Mouse (Mus musculus) limb, embryonic 15.5 days (tissue): ENCODE data around the gene Cirbp. TPM values are rescaled to one million over a fixed set of nuclear protein-coding genes. Genes with fewer than 3 reads are reported as not detected.

Experiments
- ATAC-seq: fragments of 200-750 bp; cut with Nextera tagmentation; 2 replicates; pipeline ENCODE4 v1.8.0; 2017; ENCODE audit warnings: low read depth, moderate TSS enrichment; ENCODE audit not compliant: insufficient number of reproducible peaks, low FRiP score, low TSS enrichment
- H3K27ac ChIP-seq: fragments of 300-500 bp; sonication (generic); 2 replicates; pipeline ENCODE4 v1.5.1; 2015; ENCODE audit warnings: moderate library complexity, mild to moderate bottlenecking, inconsistent platforms
- H3K27me3 ChIP-seq: fragments of 300-500 bp; sonication (generic); 2 replicates; pipeline ENCODE4 v1.6.1; 2015; ENCODE audit warnings: inconsistent platforms
- H3K36me3 ChIP-seq: fragments of 300-500 bp; sonication (generic); 2 replicates; pipeline ENCODE4 v1.6.1; 2015; ENCODE audit warnings: inconsistent platforms
- H3K4me1 ChIP-seq: fragments of 300-500 bp; sonication (generic); 2 replicates; pipeline ENCODE4 v1.6.1; 2015; ENCODE audit warnings: inconsistent platforms
- H3K4me2 ChIP-seq: fragments of 300-500 bp; sonication (generic); 2 replicates; pipeline ENCODE4 v1.6.1; 2015; ENCODE audit warnings: mild to moderate bottlenecking, inconsistent platforms
- H3K4me3 ChIP-seq: fragments of 300-500 bp; sonication (generic); 2 replicates; pipeline ENCODE4 v1.5.1; 2015; ENCODE audit warnings: mild to moderate bottlenecking, inconsistent platforms
- H3K9ac ChIP-seq: fragments of 300-500 bp; sonication (generic); 2 replicates; pipeline ENCODE4 v1.6.1; 2015; ENCODE audit warnings: inconsistent platforms
- H3K9me3 ChIP-seq: fragments of 300-500 bp; sonication (generic); 2 replicates; pipeline ENCODE4 v1.6.1; 2016; ENCODE audit warnings: inconsistent platforms
- WGBS: fragments of 180-500 bp; shearing (Covaris S2); methylation state at CpG from one replicate; pipeline ENCODE4 v1.1.7; 2015; 5-methylcytosine and 5-hydroxymethylcytosine counted together
- polyA plus RNA-seq: library from polyadenylated mRNA; unstranded; fragments of >200 nt; fragmentation: Nextera tagmentation; extraction: Ambion mirVana; gene quantifications from 2 replicates; pipeline ENCODE4 v1.2.1, GENCODE M21; 2015

Cirbp gene
- polyA plus RNA-seq, 1 experiment from 2014 or later = 102 TPM

DNA sequence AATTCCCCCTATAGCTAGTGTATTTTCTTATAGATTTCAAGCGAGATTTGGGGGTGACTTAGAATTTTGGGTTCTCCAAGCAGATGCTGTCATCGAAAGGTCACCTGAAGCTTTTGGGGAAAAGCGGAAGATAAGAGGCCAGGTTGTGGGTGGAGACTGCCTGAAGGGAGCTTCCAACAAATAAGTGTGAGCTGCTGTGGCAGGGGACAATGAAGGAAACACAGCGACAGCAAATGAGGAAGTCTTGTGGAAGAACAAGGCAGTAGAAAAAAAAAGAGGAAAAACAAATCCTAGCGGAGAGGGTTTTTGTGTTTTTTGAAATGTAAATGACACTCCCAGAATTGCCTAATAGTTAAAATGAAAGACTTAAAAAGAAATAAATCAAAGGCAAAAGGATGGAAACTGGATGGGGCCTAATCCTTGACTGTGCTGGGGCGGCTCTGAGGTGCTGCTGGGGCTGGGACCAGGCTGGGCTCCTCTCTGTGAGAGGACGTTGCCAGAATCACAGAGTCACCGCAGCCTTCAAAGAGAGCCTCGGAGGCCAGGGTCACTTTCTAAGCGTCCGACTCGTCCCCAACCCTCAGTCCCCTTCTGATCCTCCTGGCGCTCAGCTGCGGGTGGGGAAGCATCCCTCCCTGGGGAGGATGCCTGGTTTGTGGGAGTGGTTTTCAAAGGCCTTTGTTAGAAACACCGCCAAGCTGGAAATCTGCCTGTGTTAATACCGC is 49.4 kb downstream of the Cirbp start:
- Histone ChIP-seq H3K9ac (no peak overlapping the region), H3K9me3 (no peaks in the 10 kb centered on the region), H3K27ac (no peak overlapping the region), H3K4me1 (0 out of 2 replicates have a peak, but pooled peaks cover 3% of the 10 kb centered on the region), H3K36me3 (no peaks in the 10 kb centered on the region), H3K4me2 (no peak overlapping the region), H3K4me3 (no peak overlapping the region), H3K27me3 (no peaks in the 10 kb centered on the region)
- WGBS = 31% methylated on average over 16 of the region's 16 CpGs
- no peak for ATAC-seq

DNA sequence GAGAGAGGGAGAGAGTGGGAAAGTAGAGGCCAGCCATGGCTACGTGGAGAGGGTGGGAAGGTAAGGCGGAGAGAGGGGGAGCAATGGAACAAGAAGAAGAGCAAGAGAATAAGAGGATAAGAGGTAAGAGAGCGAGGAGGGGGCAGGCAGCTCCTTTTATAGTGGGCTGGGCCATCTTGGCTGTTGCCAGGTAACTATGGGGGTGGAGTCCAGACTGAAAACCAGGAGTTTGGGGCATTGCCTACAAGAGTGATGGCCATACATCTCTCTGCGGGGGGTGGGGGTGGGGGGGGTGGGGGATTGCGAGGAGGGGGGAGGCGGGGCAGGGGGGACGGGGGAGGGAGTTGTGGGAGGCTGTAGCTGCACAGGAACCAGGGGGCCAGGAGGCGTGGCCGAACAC is 54.9 kb downstream of the Cirbp start:
- H3K9ac ChIP-seq = no peak overlapping the region
- no peak overlapping the region for H3K4me3 ChIP-seq
- H3K27ac ChIP-seq = no peak overlapping the region
- peaks cover 5% of the 10 kb centered on the region for H3K4me1 ChIP-seq
- no peaks in the 10 kb centered on the region for H3K36me3 ChIP-seq
- ATAC-seq = no peak
- no peaks in the 10 kb centered on the region for H3K9me3 ChIP-seq
- 31% methylated on average over 9 of the region's 9 CpGs for WGBS
- H3K4me2 ChIP-seq = no peak overlapping the region
- no peaks in the 10 kb centered on the region for H3K27me3 ChIP-seq

Other genes with a start within 250 kb of the Cirbp start
- 1.0 and 1.2 TPM in 2 replicates for gene Kiss1r, start 249.0 kb upstream of the Cirbp start, polyA plus RNA-seq
- 159 and 161 TPM in 2 replicates for gene R3hdm4, start 244.8 kb upstream of the Cirbp start, polyA plus RNA-seq
- 5.7 and 7.4 TPM in 2 replicates for gene Arid3a, start 238.9 kb upstream of the Cirbp start, polyA plus RNA-seq
- gene Wdr18, start 205.8 kb upstream of the Cirbp start, polyA plus RNA-seq = 81.7 and 83.6 TPM in 2 replicates
- gene Grin3b, start 195.3 kb upstream of the Cirbp start, polyA plus RNA-seq = 0.40 and 0.64 TPM in 2 replicates
- gene Tmem259, start 181.7 kb upstream of the Cirbp start, polyA plus RNA-seq = 19.3 and 20.1 TPM in 2 replicates
- 264 and 270 TPM in 2 replicates for gene Cnn2, start 177.4 kb upstream of the Cirbp start, polyA plus RNA-seq
- gene Abca7, start 169.5 kb upstream of the Cirbp start, polyA plus RNA-seq = 3.3 and 3.4 TPM in 2 replicates
- gene Arhgap45, start 149.3 kb upstream of the Cirbp start, polyA plus RNA-seq = 5.3 and 6.4 TPM in 2 replicates
- gene Polr2e, start 126.2 kb upstream of the Cirbp start, polyA plus RNA-seq = 213 and 217 TPM in 2 replicates
- gene Gpx4, start 118.8 kb upstream of the Cirbp start, polyA plus RNA-seq = 432 and 471 TPM in 2 replicates
- gene Sbno2, start 60.4 kb upstream of the Cirbp start, polyA plus RNA-seq = 19.7 and 19.8 TPM in 2 replicates
- gene Stk11, start 50.2 kb upstream of the Cirbp start, polyA plus RNA-seq = 15.2 and 16.6 TPM in 2 replicates
- 494 and 537 TPM in 2 replicates for gene Atp5d, start 27.4 kb upstream of the Cirbp start, polyA plus RNA-seq
- 5.9 and 6.8 TPM in 2 replicates for gene Cbarp, start 25.1 kb upstream of the Cirbp start, polyA plus RNA-seq
- gene Midn, start 17.7 kb upstream of the Cirbp start, polyA plus RNA-seq = 13.4 and 14.0 TPM in 2 replicates
- gene 1600002K03Rik, start 7.0 kb downstream of the Cirbp start, polyA plus RNA-seq = 12.8 and 13.3 TPM in 2 replicates
- gene Efna2, start 13.5 kb downstream of the Cirbp start, polyA plus RNA-seq = 27.0 and 29.3 TPM in 2 replicates
- 66.1 and 67.6 TPM in 2 replicates for gene Mum1, start 60.4 kb downstream of the Cirbp start, polyA plus RNA-seq
- 301 and 304 TPM in 2 replicates for gene Ndufs7, start 83.1 kb downstream of the Cirbp start, polyA plus RNA-seq
- gene Gamt, start 95.0 kb downstream of the Cirbp start, polyA plus RNA-seq = 64.4 and 127 TPM in 2 replicates
- 56.8 and 59.7 TPM in 2 replicates for gene Dazap1, start 95.5 kb downstream of the Cirbp start, polyA plus RNA-seq
- 842 and 925 TPM in 2 replicates for gene Rps15, start 126.5 kb downstream of the Cirbp start, polyA plus RNA-seq
- gene Apc2, start 130.0 kb downstream of the Cirbp start, polyA plus RNA-seq = 1.5 TPM in 2 replicates
- gene 2310011J03Rik, start 154.6 kb downstream of the Cirbp start, polyA plus RNA-seq = 54.4 and 56.0 TPM in 2 replicates
- 4.3 and 5.0 TPM in 2 replicates for gene Pcsk4, start 163.5 kb downstream of the Cirbp start, polyA plus RNA-seq
- gene Reep6, start 164.0 kb downstream of the Cirbp start, polyA plus RNA-seq = 13.8 and 16.1 TPM in 2 replicates
- gene Adamtsl5, start 182.4 kb downstream of the Cirbp start, polyA plus RNA-seq = 11.9 and 13.8 TPM in 2 replicates
- 0.91 and 0.99 TPM in 2 replicates for gene Plk5, start 190.5 kb downstream of the Cirbp start, polyA plus RNA-seq
- gene Mex3d, start 221.7 kb downstream of the Cirbp start, polyA plus RNA-seq = 6.1 and 6.8 TPM in 2 replicates
- gene Mbd3, start 233.6 kb downstream of the Cirbp start, polyA plus RNA-seq = 218 and 219 TPM in 2 replicates
- gene Uqcr11, start 240.8 kb downstream of the Cirbp start, polyA plus RNA-seq = 562 and 570 TPM in 2 replicates